Comparison of ENCODE assay signal across 8 mouse cellular contexts in the genomic region with DNA sequence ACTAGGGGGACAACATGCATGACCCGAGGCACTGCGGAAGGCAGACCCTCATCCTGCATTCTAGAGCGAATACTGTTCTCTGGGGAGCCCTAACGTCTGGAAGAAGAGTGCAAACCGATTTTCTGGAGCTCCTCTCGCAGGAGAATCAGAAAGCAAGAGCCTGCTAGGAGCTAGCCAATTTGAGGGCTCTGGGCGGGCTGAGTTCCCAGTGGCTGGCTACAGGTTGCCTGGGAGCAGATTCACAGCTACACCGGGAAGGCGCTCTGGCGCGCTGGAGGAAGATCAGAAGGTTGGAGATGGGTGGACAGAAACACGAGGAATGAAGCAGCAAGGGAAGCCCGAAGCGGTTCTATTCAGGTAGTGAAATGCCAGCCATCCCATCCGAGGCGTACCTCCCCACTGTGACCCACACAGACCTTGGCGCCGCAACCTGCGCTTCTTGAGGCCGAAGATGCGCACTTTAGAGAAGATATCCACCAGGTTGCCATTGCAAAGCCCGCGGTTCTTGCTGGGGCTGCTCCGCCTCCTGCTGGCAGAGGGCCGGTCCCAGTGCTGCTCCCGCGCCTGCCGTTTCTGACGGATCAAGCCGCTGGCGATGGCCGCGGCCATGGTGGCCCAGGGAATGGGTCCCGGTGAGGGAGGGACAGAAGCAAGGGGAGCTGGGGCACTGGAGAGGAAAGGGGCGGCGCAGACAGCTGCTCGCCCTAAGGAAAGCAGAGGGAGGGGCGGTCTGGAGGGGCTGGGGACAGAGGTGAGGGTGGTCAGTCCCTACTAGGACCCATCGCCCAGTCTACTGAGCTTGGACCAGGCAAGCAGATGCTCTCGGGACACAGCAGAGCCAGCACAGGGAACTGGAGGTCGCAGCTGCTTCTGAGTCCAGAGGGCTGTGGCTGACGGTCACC.
DNase-seq lines count a peak whose midpoint lies in the region; ATAC-seq and TF ChIP-seq lines count a peak whose summit lies in the region.

No protein-coding gene starts in this region.

- DNase-seq in lung, postnatal 4 days: peak; percentile 9 to 27
- no peak for DNase-seq in lung, postnatal 25 days (ENCODE audit: low spot score)
- peak; percentile 75 for DNase-seq in cerebellum, postnatal 14 days
- peak; percentile 38 to 40 for DNase-seq in frontal cortex, postnatal 25 days (ENCODE audit: low spot score in 2 of 2)
- peak; percentile 22 for DNase-seq in kidney, postnatal 10 days
- DNase-seq in liver, embryonic 14.5 days (ENCODE audit: low read depth in 3 of 3, low spot score in 3 of 3): no peak
- DNase-seq in right cerebral cortex, postnatal 4 days: peak; percentile 76
- DNase-seq in c-Kit-positive CD71-positive TER-119-positive erythroid progenitor cells, embryonic 14.5 days (ENCODE audit: low spot score): no peak

- ATAC-seq in liver, embryonic 14.5 days (ENCODE audit: insufficient read depth): 0 out of 2 replicates have a peak, but pooled peaks have one; percentile 15

- no peak for TF ChIP-seq EP300 in liver, embryonic 14.5 days (IDR thresholded peaks at IDR 0.05; ENCODE audit: low read depth)

- H3K36me3 ChIP-seq in liver, embryonic 14.5 days (replicated peaks; ENCODE audit: control insufficient read depth, insufficient read depth, low read depth): no peaks in the 10 kb centered on the region

- H3K9ac ChIP-seq in liver, embryonic 14.5 days (replicated peaks): no peak overlapping the region

- no peaks in the 10 kb centered on the region for H3K4me1 ChIP-seq in liver, embryonic 14.5 days (replicated peaks; ENCODE audit: control insufficient read depth in 2 of 2, insufficient read depth in 2 of 2, low read length in 1 of 2)

- WGBS in liver, embryonic 14.5 days (ENCODE audit: insufficient replicate concordance): 3% methylated on average over 42 of the region's 42 CpGs

- TF ChIP-seq CTCF in liver, embryonic 14.5 days (IDR thresholded peaks at IDR 0.05; ENCODE audit: low read depth): peak; percentile 14; the same call in 1 of the 2 replicates

- no peaks in the 10 kb centered on the region; the same call in 1 of the 2 replicates for H3K27me3 ChIP-seq in liver, embryonic 14.5 days (ENCODE audit: control insufficient read depth, insufficient read depth, low read length)

- H3K4me3 ChIP-seq in liver, embryonic 14.5 days (ENCODE audit: insufficient read depth in 1 of 2, low read depth in 2 of 2, low read length in 2 of 2): no peak overlapping the region

- no peak overlapping the region for H3K27ac ChIP-seq in liver, embryonic 14.5 days

- no peaks in the 10 kb centered on the region for H3K9me3 ChIP-seq in liver, embryonic 14.5 days (ENCODE audit: control insufficient read depth, low read length)

- H3K4me2 ChIP-seq in liver, embryonic 14.5 days (ENCODE audit: low read depth): no peak overlapping the region

Comparison
In these comparisons a context has a peak if more than half of its experiments do, and no peak if none do; other contexts are left out.
1. DNase-seq: peak in lung, postnatal 4 days (2 of 2), cerebellum, postnatal 14 days (2 of 2), frontal cortex, postnatal 25 days (2 of 2), kidney, postnatal 10 days (single experiment) and right cerebral cortex, postnatal 4 days (single experiment); none in lung, postnatal 25 days (single experiment), liver, embryonic 14.5 days (0 of 3) and c-Kit-positive CD71-positive TER-119-positive erythroid progenitor cells, embryonic 14.5 days (single experiment).